Mouse (Mus musculus): ENCODE measurements around the gene Fam25c. TPM values are rescaled to one million over a fixed set of nuclear protein-coding genes. Genes with fewer than 3 reads are reported as not detected.

The Fam25c gene
- polyA plus RNA-seq, 1 experiment, result not detected

- Histone ChIP-seq H3K4me3 (replicated peaks; ENCODE audit: control insufficient read depth, low read depth, low read length) (no peak overlapping the region), H3K4me1 (ENCODE audit: control insufficient read depth, insufficient read depth, low read length) (no peaks in the 10 kb centered on the region; the same call in 1 of the 2 replicates), H3K27ac (ENCODE audit: control insufficient read depth, insufficient read depth, low read depth, low read length, poor library complexity) (no peak overlapping the region)
- TF ChIP-seq CTCF (IDR thresholded peaks at IDR 0.05; ENCODE audit: control insufficient read depth, insufficient read depth, low read length) (no peak), POLR2A (IDR thresholded peaks at IDR 0.05; ENCODE audit: borderline replicate concordance, control insufficient read depth, low read depth, low read length) (no peak)
- WGBS, result 76% methylated on average over 7 of the region's 7 CpGs
Observed at GRCm38 (mm10) chr14:34348301-34348700, 6.9 kb downstream of the Fam25c start.

- H3K27ac ChIP-seq (ENCODE audit: control insufficient read depth, insufficient read depth, low read depth, low read length, poor library complexity), result no peak overlapping the region
- H3K4me3 ChIP-seq (replicated peaks; ENCODE audit: control insufficient read depth, low read depth, low read length), result no peak overlapping the region
- 84% methylated on average over 5 of the region's 5 CpGs for WGBS
- TF ChIP-seq POLR2A (IDR thresholded peaks at IDR 0.05; ENCODE audit: borderline replicate concordance, control insufficient read depth, low read depth, low read length) (no peak), CTCF (IDR thresholded peaks at IDR 0.05; ENCODE audit: control insufficient read depth, insufficient read depth, low read length) (no peak)
- no peaks in the 10 kb centered on the region; the same call in 1 of the 2 replicates for H3K4me1 ChIP-seq (ENCODE audit: control insufficient read depth, insufficient read depth, low read length)
Observed at GRCm38 (mm10) chr14:34347084-34347483, 8.1 kb downstream of the Fam25c start.

- Histone ChIP-seq H3K4me1 (ENCODE audit: control insufficient read depth, insufficient read depth, low read length) (no peaks in the 10 kb centered on the region; the same call in 1 of the 2 replicates), H3K27ac (ENCODE audit: control insufficient read depth, insufficient read depth, low read depth, low read length, poor library complexity) (no peak overlapping the region), H3K4me3 (replicated peaks; ENCODE audit: control insufficient read depth, low read depth, low read length) (no peak overlapping the region)
- 71% methylated on average over 12 of the region's 12 CpGs for WGBS
- TF ChIP-seq POLR2A (IDR thresholded peaks at IDR 0.05; ENCODE audit: borderline replicate concordance, control insufficient read depth, low read depth, low read length) (no peak), CTCF (IDR thresholded peaks at IDR 0.05; ENCODE audit: control insufficient read depth, insufficient read depth, low read length) (no peak)
Observed at GRCm38 (mm10) chr14:34345771-34346566, 9.3 kb downstream of the Fam25c start.

- TF ChIP-seq CTCF (IDR thresholded peaks at IDR 0.05; ENCODE audit: control insufficient read depth, insufficient read depth, low read length) (no peak), POLR2A (IDR thresholded peaks at IDR 0.05; ENCODE audit: borderline replicate concordance, control insufficient read depth, low read depth, low read length) (no peak)
- Histone ChIP-seq H3K27ac (ENCODE audit: control insufficient read depth, insufficient read depth, low read depth, low read length, poor library complexity) (no peak overlapping the region), H3K4me3 (replicated peaks; ENCODE audit: control insufficient read depth, low read depth, low read length) (no peak overlapping the region), H3K4me1 (ENCODE audit: control insufficient read depth, insufficient read depth, low read length) (no peaks in the 10 kb centered on the region; the same call in 1 of the 2 replicates)
- WGBS, result 85% methylated on average over 5 of the region's 5 CpGs
Observed at GRCm38 (mm10) chr14:34344361-34344760, 10.9 kb downstream of the Fam25c start.

GRCm38 (mm10) chr14:34343078-34343477 lies 12.2 kb downstream of the Fam25c start:
- Histone ChIP-seq H3K27ac (ENCODE audit: control insufficient read depth, insufficient read depth, low read depth, low read length, poor library complexity) (no peak overlapping the region), H3K4me3 (replicated peaks; ENCODE audit: control insufficient read depth, low read depth, low read length) (no peak overlapping the region), H3K4me1 (ENCODE audit: control insufficient read depth, insufficient read depth, low read length) (no peaks in the 10 kb centered on the region; the same call in 1 of the 2 replicates)
- 32% methylated on average over 4 of the region's 4 CpGs for WGBS
- TF ChIP-seq POLR2A (IDR thresholded peaks at IDR 0.05; ENCODE audit: borderline replicate concordance, control insufficient read depth, low read depth, low read length), result no peak
- no peak for TF ChIP-seq CTCF (IDR thresholded peaks at IDR 0.05; ENCODE audit: control insufficient read depth, insufficient read depth, low read length)

GRCm38 (mm10) chr14:34341993-34342392 lies 13.2 kb downstream of the Fam25c start:
- TF ChIP-seq CTCF (IDR thresholded peaks at IDR 0.05; ENCODE audit: control insufficient read depth, insufficient read depth, low read length), result no peak
- TF ChIP-seq POLR2A (IDR thresholded peaks at IDR 0.05; ENCODE audit: borderline replicate concordance, control insufficient read depth, low read depth, low read length), result no peak
- no peak overlapping the region for H3K4me3 ChIP-seq (replicated peaks; ENCODE audit: control insufficient read depth, low read depth, low read length)
- 77% methylated on average over 4 of the region's 4 CpGs for whole genome bisulfite sequencing
- no peaks in the 10 kb centered on the region; the same call in 1 of the 2 replicates for H3K4me1 ChIP-seq (ENCODE audit: control insufficient read depth, insufficient read depth, low read length)
- H3K27ac ChIP-seq (ENCODE audit: control insufficient read depth, insufficient read depth, low read depth, low read length, poor library complexity), result no peak overlapping the region

GRCm38 (mm10) chr14:34339446-34339845 lies 15.8 kb downstream of the Fam25c start:
- Histone ChIP-seq H3K27ac (ENCODE audit: control insufficient read depth, insufficient read depth, low read depth, low read length, poor library complexity) (no peak overlapping the region), H3K4me3 (replicated peaks; ENCODE audit: control insufficient read depth, low read depth, low read length) (no peak overlapping the region), H3K4me1 (ENCODE audit: control insufficient read depth, insufficient read depth, low read length) (no peaks in the 10 kb centered on the region; the same call in 1 of the 2 replicates)
- WGBS, result 77% methylated on average over 1 of the region's 1 CpGs
- TF ChIP-seq CTCF (IDR thresholded peaks at IDR 0.05; ENCODE audit: control insufficient read depth, insufficient read depth, low read length) (no peak), POLR2A (IDR thresholded peaks at IDR 0.05; ENCODE audit: borderline replicate concordance, control insufficient read depth, low read depth, low read length) (no peak)

GRCm38 (mm10) chr14:34332476-34332875 lies 22.8 kb downstream of the Fam25c start:
- Histone ChIP-seq H3K4me3 (replicated peaks; ENCODE audit: control insufficient read depth, low read depth, low read length) (no peak overlapping the region), H3K4me1 (ENCODE audit: control insufficient read depth, insufficient read depth, low read length) (no peaks in the 10 kb centered on the region), H3K27ac (ENCODE audit: control insufficient read depth, insufficient read depth, low read depth, low read length, poor library complexity) (no peak overlapping the region)
- 87% methylated on average over 5 of the region's 5 CpGs for WGBS
- TF ChIP-seq CTCF (IDR thresholded peaks at IDR 0.05; ENCODE audit: control insufficient read depth, insufficient read depth, low read length) (no peak), POLR2A (IDR thresholded peaks at IDR 0.05; ENCODE audit: borderline replicate concordance, control insufficient read depth, low read depth, low read length) (no peak)

Data from bone marrow, adult 2 months (tissue).